Mouse (Mus musculus) right cerebral cortex, postnatal 25 days (tissue): ENCODE data around the gene Slc1a5.

ENCODE experiments used
- DNase-seq: peaks from one replicate; pipeline ENCODE4 v3.0.0; 2022

The Slc1a5 gene

DNA sequence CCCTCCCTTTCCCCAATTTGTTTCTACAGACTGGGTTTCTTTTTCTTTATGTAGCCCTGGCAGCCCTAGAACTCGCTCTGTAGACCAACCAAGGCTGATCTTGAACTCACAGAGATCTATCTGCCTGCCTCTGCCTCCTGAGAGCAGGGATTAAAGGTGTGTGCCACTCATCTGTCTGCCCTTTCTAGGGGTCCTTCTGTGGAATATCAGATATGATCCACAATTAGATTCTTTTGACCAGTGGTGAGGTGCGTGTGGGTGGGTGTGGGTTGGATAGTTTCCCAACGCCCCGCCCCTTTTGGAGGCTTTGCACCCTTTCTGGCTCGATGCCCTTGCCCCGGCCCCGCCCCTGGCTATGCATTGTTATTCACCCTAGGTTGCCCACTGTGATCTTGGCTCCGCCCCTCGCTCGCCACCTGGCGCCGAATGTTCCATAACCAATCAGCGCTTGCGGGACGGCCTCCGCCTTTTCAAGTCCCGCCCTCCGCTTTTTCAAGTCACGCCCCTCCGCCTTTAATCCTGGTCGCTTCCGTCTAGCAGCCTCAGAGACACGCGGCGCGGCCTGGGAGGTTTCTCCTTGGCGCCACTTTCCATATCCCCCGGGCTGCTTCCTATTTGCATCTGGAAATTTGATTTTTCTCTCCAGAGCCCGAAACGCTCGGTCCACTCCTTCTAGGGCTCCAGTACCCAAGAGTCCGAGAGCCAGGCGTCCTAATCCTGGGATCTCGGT lies at the start of gene Slc1a5:
Gene Slc1a5, plus strand, starts transcription at position 516 of the 730 bp plus-strand sequence.
- DNase-seq = peak; percentile 50

- DNase-seq = no peak
These were observed 49.2 kb upstream of the Slc1a5 start for GRCm38 (mm10) chr7:16731893-16732422.

DNA sequence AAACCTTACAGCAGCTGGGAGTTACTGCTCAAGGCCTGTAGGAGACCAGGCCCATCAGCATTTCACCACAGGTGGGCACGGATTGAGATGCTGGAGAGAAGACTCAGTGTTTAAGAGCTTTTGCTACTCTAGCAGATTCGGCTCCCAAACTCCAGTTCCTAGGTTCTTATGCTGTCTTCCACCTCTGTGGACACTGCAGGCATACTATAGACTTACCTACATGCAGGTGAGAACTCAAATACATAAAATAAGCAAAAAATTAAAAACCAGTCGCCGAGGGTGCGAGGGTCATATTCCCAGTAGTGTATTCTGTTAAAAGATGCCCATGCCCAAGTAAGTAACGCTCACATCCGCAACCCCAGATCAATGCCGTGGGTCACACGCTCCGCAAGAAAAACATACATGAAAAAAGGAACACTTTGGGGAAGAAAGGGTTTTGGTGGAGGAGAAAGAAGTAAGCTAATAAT lies 43.5 kb upstream of the Slc1a5 start:
- no peak for DNase-seq

DNA sequence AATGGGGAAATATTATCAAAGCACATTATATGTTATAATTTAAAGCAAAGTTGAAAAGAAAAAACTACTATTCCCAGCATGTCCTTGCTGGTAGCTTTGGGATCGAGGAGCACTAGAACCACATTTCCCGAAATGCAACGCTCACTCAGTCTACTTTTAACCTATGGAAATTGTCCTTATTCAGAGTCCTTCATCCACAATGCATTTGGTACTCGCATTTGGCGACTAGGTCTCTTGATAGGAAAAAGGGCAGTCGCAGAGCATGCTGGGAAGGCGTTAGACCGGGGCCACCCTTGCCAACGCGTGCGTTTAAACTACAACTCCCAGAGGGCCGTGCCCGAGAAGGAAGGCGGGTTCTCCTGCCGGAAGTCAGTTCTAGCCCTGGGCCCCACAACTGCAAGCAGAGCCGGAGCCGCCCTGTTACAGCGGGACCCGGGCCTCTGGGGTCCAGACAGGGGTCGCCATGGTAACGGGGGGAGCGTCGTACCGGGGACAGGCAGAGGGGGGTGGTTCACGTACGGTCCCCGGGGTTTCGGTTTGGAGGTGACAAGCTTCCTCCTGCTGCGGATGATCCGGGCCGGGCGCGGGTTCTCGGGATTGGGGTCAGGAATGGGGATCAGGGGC lies 43.0 kb upstream of the Slc1a5 start, which contains the start of gene Ap2s1:
Gene Ap2s1, plus strand, starts transcription at position 338 of the 624 bp plus-strand sequence.
- DNase-seq = peak; percentile 97

DNA sequence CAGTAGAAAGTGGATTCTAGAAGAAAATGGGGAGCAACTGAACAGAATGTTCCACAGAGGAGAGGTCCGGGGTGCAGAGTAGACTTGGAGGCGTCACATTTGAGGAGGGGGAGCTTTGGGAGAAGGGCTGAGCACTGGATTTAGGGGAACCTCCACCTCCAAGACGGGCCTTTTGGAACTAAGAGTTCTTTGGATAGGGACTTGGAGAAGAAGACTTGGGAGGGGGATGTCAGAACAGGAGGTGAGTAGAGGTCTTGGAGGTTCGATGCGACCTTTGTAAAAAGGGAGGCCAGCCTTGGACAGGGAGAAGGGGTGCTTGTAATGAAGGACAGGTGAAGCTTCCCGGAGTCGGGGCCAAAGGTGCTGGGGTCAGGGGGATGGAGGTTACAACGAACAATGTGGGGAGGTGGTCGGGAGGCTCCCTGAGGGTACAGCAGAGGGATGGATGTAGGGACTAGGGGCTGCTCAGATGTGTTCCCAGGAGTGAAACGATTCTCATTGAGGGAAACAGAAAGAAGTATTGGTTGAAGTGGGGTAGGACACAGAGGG lies 42.0 kb upstream of the Slc1a5 start:
- DNase-seq = no peak

GRCm38 (mm10) chr7:16745373-16745772 lies 35.8 kb upstream of the Slc1a5 start:
- no peak for DNase-seq

- no peak for DNase-seq
These were observed 35.0 kb upstream of the Slc1a5 start for GRCm38 (mm10) chr7:16746093-16746492.

- no peak for DNase-seq
These were observed 33.5 kb upstream of the Slc1a5 start for GRCm38 (mm10) chr7:16747656-16748055.

DNA sequence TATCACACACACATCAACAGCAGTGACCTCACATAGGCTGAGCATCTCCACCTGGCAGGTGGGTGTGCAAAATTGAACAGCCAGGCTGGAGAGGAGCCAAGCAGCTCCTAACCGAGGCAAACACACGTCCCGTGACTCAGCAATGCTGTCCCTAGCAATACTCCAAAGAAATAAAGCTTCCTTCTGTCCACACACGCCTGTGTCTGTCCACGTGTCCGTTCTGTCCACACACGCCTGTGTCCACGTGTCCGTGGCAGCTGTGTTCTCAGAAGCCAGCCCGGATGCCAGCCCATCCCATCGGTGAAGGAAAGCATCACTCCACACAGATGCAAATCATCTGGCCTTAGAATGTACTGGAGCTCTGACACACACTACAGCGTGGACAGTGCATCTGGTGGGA lies 29.1 kb upstream of the Slc1a5 start:
- peak; percentile 28 for DNase-seq

- DNase-seq = no peak
These were observed 25.6 kb upstream of the Slc1a5 start for GRCm38 (mm10) chr7:16755362-16756017.

DNA sequence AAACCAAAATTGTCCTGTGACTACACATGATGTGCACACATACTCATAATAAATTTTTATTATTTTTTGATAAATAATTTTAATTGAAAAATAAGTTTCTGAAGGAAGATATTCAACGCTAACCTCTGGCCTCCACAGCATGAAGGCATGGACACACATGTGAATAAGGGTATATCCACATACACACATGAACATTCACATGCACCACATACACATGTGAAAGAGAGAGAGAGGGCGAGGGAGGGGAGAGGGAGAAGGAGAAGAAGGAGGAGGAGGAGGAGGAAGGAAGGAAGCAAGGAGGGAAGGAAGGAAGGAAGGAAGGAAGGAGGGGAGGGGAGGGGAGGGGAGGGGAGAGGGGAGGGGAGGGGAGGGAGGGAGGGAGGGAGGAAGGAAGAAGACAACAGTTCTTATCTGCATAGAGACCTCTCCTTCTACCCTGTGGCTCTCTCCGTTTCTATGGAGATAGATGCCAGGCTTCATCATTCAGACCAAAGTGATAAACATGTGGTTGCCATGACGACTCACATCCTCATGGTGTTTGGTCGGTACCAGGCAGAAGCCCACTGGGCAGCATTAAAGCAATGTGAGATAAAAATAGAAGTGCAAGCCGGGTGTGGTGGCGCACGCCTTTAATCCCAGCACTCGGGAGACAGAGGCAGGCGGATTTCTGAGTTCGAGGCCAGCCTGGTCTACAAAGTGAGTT lies 22.1 kb upstream of the Slc1a5 start:
- no peak for DNase-seq

DNA sequence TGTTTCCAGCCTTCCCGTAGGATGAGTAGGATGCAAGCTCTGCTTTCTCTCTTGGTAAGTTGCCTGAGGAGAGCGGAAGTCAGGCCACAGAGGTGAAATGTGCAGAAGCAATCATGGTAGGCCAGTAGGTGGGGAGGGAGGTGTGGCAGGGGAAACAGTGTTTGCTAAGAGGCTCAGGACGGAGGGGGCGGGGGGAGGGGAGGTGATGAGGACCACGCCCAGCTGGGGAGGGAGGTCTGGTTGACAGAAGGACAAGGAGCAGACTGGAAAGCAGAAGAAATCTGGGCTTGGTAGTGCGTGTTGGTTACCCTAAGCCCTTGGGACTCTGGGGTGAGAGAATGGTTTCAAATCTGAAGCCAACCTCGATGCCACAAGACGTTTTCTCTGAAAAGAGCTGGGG lies 20.8 kb upstream of the Slc1a5 start:
- no peak for DNase-seq

GRCm38 (mm10) chr7:16761005-16761481 lies 20.1 kb upstream of the Slc1a5 start:
- no peak for DNase-seq

DNA sequence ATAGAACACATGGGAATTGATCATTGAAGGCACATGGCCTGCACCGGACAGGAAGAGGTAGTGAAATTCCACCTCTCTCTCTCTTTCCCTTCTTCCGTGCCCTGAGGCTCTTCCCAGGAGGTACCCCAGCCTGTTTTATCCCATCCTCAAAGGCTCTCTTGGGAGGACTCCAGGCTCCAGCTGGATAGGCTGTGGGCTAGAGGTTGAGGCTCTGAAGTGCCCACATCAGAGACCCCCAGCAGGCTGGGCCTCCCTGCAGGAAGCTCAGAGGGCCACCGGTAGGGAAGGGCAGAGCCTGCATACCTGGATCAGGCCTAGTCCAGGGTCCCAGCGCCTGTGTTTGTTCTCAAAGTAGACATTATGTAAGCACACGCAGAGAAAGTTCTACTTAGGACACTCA lies 19.5 kb upstream of the Slc1a5 start:
- DNase-seq = no peak

GRCm38 (mm10) chr7:16763463-16764218 lies 17.5 kb upstream of the Slc1a5 start:
- DNase-seq = no peak

GRCm38 (mm10) chr7:16766443-16766842 lies 14.7 kb upstream of the Slc1a5 start:
- DNase-seq = no peak

GRCm38 (mm10) chr7:16775888-16776287 lies 5.3 kb upstream of the Slc1a5 start:
- DNase-seq = no peak

DNA sequence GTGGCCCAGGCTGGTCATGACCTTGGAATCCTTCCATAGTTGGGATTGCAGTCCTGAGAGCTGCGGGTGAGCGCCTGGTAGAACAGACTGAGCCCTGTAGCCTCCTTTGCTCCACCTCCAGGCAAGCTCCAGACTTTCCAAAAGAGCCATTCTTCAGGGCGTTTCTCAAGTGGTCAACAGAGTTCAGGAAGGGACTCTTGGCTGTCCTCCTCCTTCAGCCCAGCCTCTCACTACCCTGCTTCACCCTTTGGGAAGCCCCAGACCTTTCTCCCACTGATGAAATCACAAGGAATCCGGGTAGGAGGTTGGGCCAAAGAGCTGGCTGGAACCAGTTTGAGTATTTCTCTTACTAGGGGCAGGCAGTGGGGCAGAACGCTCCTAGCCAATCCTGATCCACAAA lies 1.1 kb upstream of the Slc1a5 start:
- DNase-seq = no peak

GRCm38 (mm10) chr7:16781555-16781815 lies 345 bp downstream of the Slc1a5 start:
- DNase-seq = no peak

GRCm38 (mm10) chr7:16781816-16782554 lies 845 bp downstream of the Slc1a5 start:
- DNase-seq = peak; percentile 23

DNA sequence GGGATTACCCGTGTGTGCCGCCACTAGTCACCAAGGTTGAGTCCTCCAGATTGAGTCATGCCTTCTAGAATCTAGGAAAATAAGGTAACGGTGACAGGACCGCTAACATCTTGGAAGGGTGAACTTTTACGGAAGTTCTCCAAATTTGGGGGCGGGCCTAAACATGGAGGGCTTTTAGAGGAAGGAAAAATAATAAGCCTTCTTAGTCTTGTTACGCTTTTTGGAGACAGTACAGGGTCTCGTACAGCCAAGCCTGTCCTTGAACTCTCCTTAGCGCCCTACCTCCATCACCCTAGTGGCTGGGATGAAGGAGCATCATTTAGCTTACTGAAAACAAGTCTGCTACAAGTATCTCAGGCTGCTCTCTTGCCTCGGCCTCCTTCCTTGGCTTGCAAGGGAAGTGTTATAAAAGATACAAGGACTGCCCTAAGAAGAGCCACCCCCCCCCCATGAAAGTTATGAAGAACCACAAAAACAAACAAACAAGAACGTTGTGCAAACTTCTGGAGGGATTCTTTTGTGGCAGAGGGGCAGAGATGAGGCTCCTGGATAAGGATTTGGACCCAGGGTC lies 1.5 kb downstream of the Slc1a5 start:
- no peak for DNase-seq
